Comparison of ENCODE assay signal across 9 mouse cellular contexts in genomic region chr7:132153725-132154147, GRCm38 (mm10). TPM values are rescaled to one million over a fixed set of nuclear protein-coding genes. Genes with fewer than 3 reads are reported as not detected.
A peak's percentile ranks its signal among the peaks of the same experiment; 100 is the strongest.
DNase-seq lines count a peak whose midpoint lies in the region; ATAC-seq and TF ChIP-seq lines count a peak whose summit lies in the region.
"Had no signal": no experiment of that assay in that cellular context is flagged by ENCODE, and none has a peak within 500 bp of the region (broad histone marks: within the 10 kb centered on the region; RNA-seq: fewer than 3 reads in every experiment).

No protein-coding gene starts in this region.

- peak overlapping the region; percentile 69 for H3K4me2 ChIP-seq in heart, embryonic 11.5 days
- peak overlapping the region; percentile 71 for H3K4me2 ChIP-seq in forebrain, embryonic 14.5 days (ENCODE audit: low read length)
- H3K4me2 ChIP-seq in limb, embryonic 13.5 days (replicated peaks), result peak overlapping the region; percentile 85

- H3K36me3 ChIP-seq in heart, embryonic 11.5 days (ENCODE audit: control insufficient read depth, insufficient read depth, low read length), result no peaks in the 10 kb centered on the region
- H3K36me3 ChIP-seq in forebrain, embryonic 14.5 days (ENCODE audit: control insufficient read depth, insufficient read depth, low read length), result no peaks in the 10 kb centered on the region
- no peaks in the 10 kb centered on the region for H3K36me3 ChIP-seq in limb, embryonic 13.5 days
- no peaks in the 10 kb centered on the region for H3K36me3 ChIP-seq in thymus, adult 2 months (ENCODE audit: control insufficient read depth, insufficient read depth, low read length)

- 37% methylated on average over 6 of the region's 6 CpGs for WGBS in heart, embryonic 11.5 days (ENCODE audit: insufficient replicate concordance)
- WGBS in forebrain, embryonic 14.5 days, result 28% methylated on average over 6 of the region's 6 CpGs
- whole genome bisulfite sequencing in limb, embryonic 13.5 days, result 46% methylated on average over 6 of the region's 6 CpGs
- WGBS in thymus, adult 2 months, result 57% methylated on average over 6 of the region's 6 CpGs

- no peak for DNase-seq in heart, postnatal 14 days
- peak; percentile 27 to 34 for DNase-seq in adrenal gland, postnatal 36 days
- DNase-seq in forebrain, embryonic 14.5 days (ENCODE audit: low spot score), result peak; percentile 70
- no peak for DNase-seq in embryo, embryonic 9.5 days (ENCODE audit: extremely low spot score)
- no peak for DNase-seq in thymus, adult 2 months
- no peak for DNase-seq in thymus, postnatal 36 days

- no peak overlapping the region for H3K27ac ChIP-seq in heart, embryonic 11.5 days (ENCODE audit: low read depth, low read length)
- H3K27ac ChIP-seq in forebrain, embryonic 14.5 days (ENCODE audit: low read depth, low read length), result no peak overlapping the region
- no peak overlapping the region; the same call in 1 of the 2 replicates for H3K27ac ChIP-seq in limb, embryonic 13.5 days
- no peak overlapping the region for H3K27ac ChIP-seq in thymus, adult 2 months (ENCODE audit: control insufficient read depth, insufficient read depth, low read length)
- H3K27ac ChIP-seq: liver, embryonic 14.5 days had no signal

- no peak for ATAC-seq in heart, embryonic 11.5 days (replicated peaks; ENCODE audit: insufficient number of reproducible peaks, low FRiP score, low TSS enrichment)
- peak; percentile 69; the same call in 1 of the 2 replicates for ATAC-seq in forebrain, embryonic 14.5 days
- ATAC-seq in limb, embryonic 13.5 days (ENCODE audit: low FRiP score, low read depth), result no peak

- intact Hi-C loops in heart, postnatal 14 days (cut with DNase I), result no loop called here

- peaks cover 40% of the 10 kb centered on the region for H3K27me3 ChIP-seq in heart, embryonic 11.5 days (ENCODE audit: control insufficient read depth, insufficient read depth, low read length)
- H3K27me3 ChIP-seq in forebrain, embryonic 14.5 days (replicated peaks; ENCODE audit: control insufficient read depth, insufficient read depth, low read length), result peaks cover 4% of the 10 kb centered on the region; the same call in 1 of the 2 replicates
- peaks cover 54% of the 10 kb centered on the region for H3K27me3 ChIP-seq in limb, embryonic 13.5 days
- peaks cover 2% of the 10 kb centered on the region; the same call in 1 of the 2 replicates for H3K27me3 ChIP-seq in thymus, adult 2 months (ENCODE audit: control insufficient read depth, insufficient read depth, low read length)

- TF ChIP-seq CTCF in thymus, adult 2 months (IDR thresholded peaks at IDR 0.05; ENCODE audit: borderline replicate concordance, control insufficient read depth, extremely low read depth, insufficient read depth, low read length, poor library complexity), result no peak

- H3K9me3 ChIP-seq in heart, embryonic 11.5 days (replicated peaks; ENCODE audit: control insufficient read depth, low read length), result no peaks in the 10 kb centered on the region
- no peaks in the 10 kb centered on the region for H3K9me3 ChIP-seq in forebrain, embryonic 14.5 days (replicated peaks; ENCODE audit: control insufficient read depth, low read length)
- H3K9me3 ChIP-seq in limb, embryonic 13.5 days, result no peaks in the 10 kb centered on the region

- H3K4me1 ChIP-seq in heart, embryonic 11.5 days (ENCODE audit: control insufficient read depth, insufficient read depth, low read length), result peaks cover 7% of the 10 kb centered on the region
- peaks cover 15% of the 10 kb centered on the region for H3K4me1 ChIP-seq in forebrain, embryonic 14.5 days (ENCODE audit: control insufficient read depth, insufficient read depth, low read length)
- peaks cover 16% of the 10 kb centered on the region for H3K4me1 ChIP-seq in limb, embryonic 13.5 days
- H3K4me1 ChIP-seq in thymus, adult 2 months (replicated peaks; ENCODE audit: control insufficient read depth, insufficient read depth, low read length), result no peaks in the 10 kb centered on the region

- TF ChIP-seq POLR2A in thymus, adult 2 months (IDR thresholded peaks at IDR 0.05; ENCODE audit: control insufficient read depth, extremely low read depth, insufficient read depth, low read length, poor library complexity), result no peak

- no peak overlapping the region for H3K4me3 ChIP-seq in heart, embryonic 11.5 days (ENCODE audit: low read depth, low read length)
- H3K4me3 ChIP-seq in forebrain, embryonic 14.5 days (ENCODE audit: low read depth, low read length), result no peak overlapping the region
- H3K4me3 ChIP-seq in limb, embryonic 13.5 days, result peak overlapping the region; percentile 53
- H3K4me3 ChIP-seq in thymus, adult 2 months (ENCODE audit: control insufficient read depth, insufficient read depth, low read length), result no peak overlapping the region

- no peak overlapping the region for H3K9ac ChIP-seq in heart, embryonic 11.5 days (ENCODE audit: low read depth, low read length)
- no peak overlapping the region for H3K9ac ChIP-seq in forebrain, embryonic 14.5 days (ENCODE audit: low read length)
- H3K9ac ChIP-seq in limb, embryonic 13.5 days, result peak overlapping the region; percentile 69; the same call in 1 of the 2 replicates
- H3K9ac ChIP-seq: liver, embryonic 14.5 days had no signal

RNA-seq across cellular contexts. Expression of gene Cpxm2, which starts 0.8 kb away (rescaled TPM):
- polyA plus RNA-seq in heart, embryonic 11.5 days (2014; fragmentation: Nextera tagmentation; extraction: Ambion mirVana), result 0.10 TPM in 1 of 2 replicates, not detected in the other
- total RNA-seq in heart, postnatal 14 days (2021), result under 1 TPM; 0.74 to 0.78 TPM
- total RNA-seq in adrenal gland, postnatal 36 days (2021), result 10 to 100 TPM; 14.3 to 17.2 TPM
- polyA plus RNA-seq in forebrain, embryonic 14.5 days (2014; fragmentation: Nextera tagmentation; extraction: Ambion mirVana), result 1.2 and 1.6 TPM in 2 replicates
- 14.0 and 16.7 TPM in 2 replicates for polyA plus RNA-seq in limb, embryonic 13.5 days (2015; fragmentation: Nextera tagmentation; extraction: Ambion mirVana)
- polyA plus RNA-seq in thymus, adult 2 months (2012; rRNA removed), result 3.6 and 4.9 TPM in 2 replicates

Comparison
In these comparisons a context has a peak if more than half of its experiments do, and no peak if none do; other contexts are left out.
1. DNase-seq: peak in adrenal gland, postnatal 36 days (2 of 2) and forebrain, embryonic 14.5 days (single experiment); none in heart, postnatal 14 days (0 of 2), embryo, embryonic 9.5 days (single experiment), thymus, adult 2 months (single experiment) and thymus, postnatal 36 days (0 of 2).
2. Peak in every context shown above with its lines, with median percentiles within 50 percentile points of each other: H3K4me2 ChIP-seq.